Mouse (Mus musculus): Measurements from ENCODE around the gene Wdr60. TPM values are rescaled to one million over a fixed set of nuclear protein-coding genes. Genes with fewer than 3 reads are reported as not detected.

Gene Wdr60
- polyA plus RNA-seq, 1 experiment from 2014 or later = 20.2 TPM

DNA sequence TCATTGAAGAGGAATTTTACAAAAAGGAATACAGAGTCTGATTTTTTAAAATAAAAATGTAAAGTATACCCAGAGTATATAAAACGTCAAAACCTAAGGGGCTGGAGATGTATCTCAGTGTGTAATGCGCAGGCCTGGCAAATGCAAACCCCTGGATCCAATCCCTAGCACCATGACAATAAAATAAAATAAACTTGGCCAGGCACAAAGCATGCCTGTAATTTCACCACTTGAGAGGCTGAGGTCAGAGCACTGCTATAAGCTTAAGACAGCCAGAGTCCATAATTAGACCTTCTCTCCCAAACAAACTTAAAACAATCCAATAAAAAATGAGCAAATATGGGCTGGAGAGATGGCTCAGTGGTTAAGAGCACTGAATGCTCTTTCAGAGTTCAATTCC, 39.7 kb downstream of the Wdr60 start:
- H3K9me3 ChIP-seq (replicated peaks) = no peaks in the 10 kb centered on the region
- H3K36me3 ChIP-seq = peaks cover 44% of the 10 kb centered on the region
- 86% methylated on average over 2 of the region's 2 CpGs for WGBS
- no peaks in the 10 kb centered on the region for H3K27me3 ChIP-seq
- ATAC-seq (replicated peaks; ENCODE audit: low FRiP score) = no peak
- no peak overlapping the region for H3K4me3 ChIP-seq (replicated peaks)
- no peak overlapping the region for H3K4me2 ChIP-seq
- H3K4me1 ChIP-seq = no peaks in the 10 kb centered on the region
- no peak overlapping the region for H3K27ac ChIP-seq
- no peak overlapping the region for H3K9ac ChIP-seq

DNA sequence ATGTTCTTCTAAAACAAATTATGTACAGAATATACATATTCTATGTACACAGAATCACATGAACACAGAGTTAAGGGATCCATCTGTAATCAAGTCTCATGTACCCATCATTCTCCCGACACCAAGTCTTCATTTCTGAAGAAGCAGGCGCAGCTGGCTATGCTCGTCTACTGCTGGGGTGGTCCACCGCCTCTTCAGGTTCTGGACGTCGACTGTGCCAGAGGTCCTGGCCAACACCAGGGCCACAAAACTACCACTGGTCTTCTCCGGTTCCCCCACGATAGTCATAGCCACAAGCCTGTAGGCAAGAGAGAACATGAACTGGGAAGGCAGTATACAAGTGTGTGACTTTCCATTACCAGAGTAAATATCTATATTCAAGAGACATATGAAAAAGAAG, 55.3 kb downstream of the Wdr60 start:
- WGBS = 92% methylated on average over 8 of the region's 8 CpGs
- H3K27me3 ChIP-seq = no peaks in the 10 kb centered on the region
- no peaks in the 10 kb centered on the region for H3K4me1 ChIP-seq
- H3K27ac ChIP-seq = no peak overlapping the region
- H3K9me3 ChIP-seq (replicated peaks) = no peaks in the 10 kb centered on the region
- H3K36me3 ChIP-seq = peaks cover 20% of the 10 kb centered on the region; the same call in 1 of the 2 replicates
- no peak overlapping the region for H3K9ac ChIP-seq
- no peak overlapping the region for H3K4me2 ChIP-seq
- no peak overlapping the region for H3K4me3 ChIP-seq (replicated peaks)
- ATAC-seq (replicated peaks; ENCODE audit: low FRiP score) = no peak

DNA sequence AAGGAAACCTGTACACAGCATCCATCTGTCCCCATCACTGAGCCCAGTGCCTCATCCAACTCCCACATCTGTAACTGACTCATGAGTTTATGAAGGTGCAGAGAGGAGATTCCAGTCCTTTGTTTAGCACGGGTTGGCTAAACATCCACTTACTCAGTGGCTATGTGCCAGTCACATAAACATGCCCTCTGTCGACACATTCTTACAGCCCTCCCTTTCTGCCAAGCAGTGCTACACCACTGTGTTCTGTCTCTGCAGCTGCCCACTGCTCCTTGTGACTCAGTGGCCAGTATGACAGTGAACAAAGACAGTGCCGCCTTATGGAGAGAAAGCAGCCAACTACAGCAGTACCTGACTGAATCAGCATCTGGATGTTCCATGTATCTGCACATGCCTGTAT, 57.1 kb downstream of the Wdr60 start:
- H3K27ac ChIP-seq = no peak overlapping the region
- 87% methylated on average over 3 of the region's 3 CpGs for WGBS
- ATAC-seq (replicated peaks; ENCODE audit: low FRiP score) = no peak

DNA sequence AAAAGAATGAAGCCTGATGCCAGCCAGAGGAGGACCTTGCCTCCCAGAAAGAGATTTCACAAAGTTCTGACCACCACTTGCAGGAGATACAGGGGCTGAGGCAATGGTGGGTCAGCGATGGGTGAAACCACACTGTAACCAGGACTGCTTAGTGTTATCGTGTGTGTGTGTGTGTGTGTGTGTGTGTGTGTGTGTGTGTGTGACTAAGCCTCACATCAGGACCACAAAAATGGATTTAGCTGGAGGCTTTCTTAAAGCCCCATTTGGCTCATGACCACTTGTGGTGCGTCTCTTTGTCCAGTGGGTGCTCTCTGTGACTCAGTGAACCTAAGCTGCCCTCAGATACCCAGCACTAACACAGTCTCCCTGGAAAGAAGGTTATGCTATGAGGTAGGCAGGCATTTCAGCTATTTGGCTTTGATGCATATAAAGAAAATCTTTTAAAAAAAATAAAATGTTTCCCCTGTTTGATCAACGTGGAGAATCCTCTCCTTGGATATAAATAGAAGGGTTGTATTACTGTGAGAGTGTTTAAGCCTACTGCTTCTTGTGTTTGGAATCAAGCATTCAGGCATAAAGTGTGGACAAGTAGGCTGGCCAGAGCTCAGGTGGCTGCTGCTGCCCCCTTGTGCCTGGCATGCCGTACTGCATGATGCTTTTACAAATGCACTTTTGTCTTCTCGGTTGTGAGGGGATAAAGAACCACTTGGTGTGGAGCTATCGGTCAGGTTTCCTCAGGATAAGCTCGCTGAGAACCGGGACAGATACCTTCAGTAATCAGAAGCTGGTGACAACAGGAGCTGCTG, 60.4 kb downstream of the Wdr60 start:
- Histone ChIP-seq H3K4me1 (no peaks in the 10 kb centered on the region), H3K9me3 (replicated peaks) (no peaks in the 10 kb centered on the region), H3K27ac (no peak overlapping the region), H3K27me3 (no peaks in the 10 kb centered on the region), H3K4me3 (replicated peaks) (no peak overlapping the region), H3K4me2 (no peak overlapping the region), H3K9ac (no peak overlapping the region), H3K36me3 (no peaks in the 10 kb centered on the region)
- peak; percentile 67; the same call in 1 of the 2 replicates for ATAC-seq (replicated peaks; ENCODE audit: low FRiP score)
- WGBS = 37% methylated on average over 9 of the region's 9 CpGs

More for the DNA sequence above, 57.1 kb downstream of the Wdr60 start:
- Histone ChIP-seq H3K4me2 (no peak overlapping the region), H3K4me1 (no peaks in the 10 kb centered on the region), H3K27me3 (no peaks in the 10 kb centered on the region), H3K36me3 (peaks cover 11% of the 10 kb centered on the region; the same call in 1 of the 2 replicates), H3K9ac (no peak overlapping the region), H3K9me3 (replicated peaks) (no peaks in the 10 kb centered on the region), H3K4me3 (replicated peaks) (no peak overlapping the region)

DNA sequence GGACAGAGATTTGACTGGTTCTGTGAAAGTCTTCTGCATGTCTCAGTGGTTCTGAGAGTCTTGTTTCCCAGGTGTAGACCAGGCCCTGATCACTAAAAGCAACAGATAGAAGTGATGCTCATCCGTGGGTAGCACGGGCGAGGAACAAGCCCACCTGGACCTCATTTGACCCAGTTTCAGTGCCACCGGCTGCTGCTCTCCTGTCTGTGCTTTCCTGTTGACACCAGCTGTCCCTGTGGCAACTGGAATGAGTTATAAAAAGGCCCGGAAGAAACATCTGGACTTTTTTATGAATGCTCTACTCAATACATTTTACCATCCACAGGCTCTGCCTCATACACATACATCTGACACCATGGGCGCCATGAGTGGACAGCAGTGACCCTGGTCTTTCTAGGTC, 64.0 kb downstream of the Wdr60 start:
- WGBS = 85% methylated on average over 6 of the region's 6 CpGs

DNA sequence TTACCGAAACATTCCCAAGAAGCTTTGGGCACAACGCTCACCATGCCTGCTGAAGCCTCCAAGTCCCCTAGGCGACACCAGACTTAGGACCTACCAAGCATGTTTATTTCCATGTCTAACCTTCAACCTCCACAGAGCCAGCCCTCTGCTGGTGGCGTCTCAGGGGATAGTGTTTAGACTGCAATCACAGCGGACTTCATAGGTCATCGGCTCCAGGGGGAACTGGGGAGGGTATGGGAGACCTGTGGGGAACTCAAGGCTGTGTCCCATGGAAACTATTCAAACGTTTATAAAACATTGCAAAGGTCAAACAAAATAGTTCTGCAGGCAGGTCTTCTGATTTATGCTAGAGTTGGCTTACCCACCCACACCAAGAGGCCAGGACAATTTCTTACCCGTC, 66.6 kb downstream of the Wdr60 start:
- 64% methylated on average over 8 of the region's 8 CpGs for WGBS
- Histone ChIP-seq H3K4me3 (replicated peaks) (no peak overlapping the region), H3K4me2 (no peak overlapping the region), H3K27me3 (no peaks in the 10 kb centered on the region), H3K27ac (no peak overlapping the region), H3K36me3 (no peaks in the 10 kb centered on the region), H3K4me1 (no peaks in the 10 kb centered on the region), H3K9ac (no peak overlapping the region), H3K9me3 (replicated peaks) (no peaks in the 10 kb centered on the region)
- no peak for ATAC-seq (replicated peaks; ENCODE audit: low FRiP score)

More for the DNA sequence above, 64.0 kb downstream of the Wdr60 start:
- no peaks in the 10 kb centered on the region for H3K27me3 ChIP-seq
- no peak overlapping the region for H3K4me2 ChIP-seq
- ATAC-seq (replicated peaks; ENCODE audit: low FRiP score) = no peak
- no peaks in the 10 kb centered on the region for H3K4me1 ChIP-seq
- H3K27ac ChIP-seq = no peak overlapping the region
- H3K9me3 ChIP-seq (replicated peaks) = no peaks in the 10 kb centered on the region
- no peaks in the 10 kb centered on the region for H3K36me3 ChIP-seq
- H3K9ac ChIP-seq = no peak overlapping the region
- no peak overlapping the region for H3K4me3 ChIP-seq (replicated peaks)

DNA sequence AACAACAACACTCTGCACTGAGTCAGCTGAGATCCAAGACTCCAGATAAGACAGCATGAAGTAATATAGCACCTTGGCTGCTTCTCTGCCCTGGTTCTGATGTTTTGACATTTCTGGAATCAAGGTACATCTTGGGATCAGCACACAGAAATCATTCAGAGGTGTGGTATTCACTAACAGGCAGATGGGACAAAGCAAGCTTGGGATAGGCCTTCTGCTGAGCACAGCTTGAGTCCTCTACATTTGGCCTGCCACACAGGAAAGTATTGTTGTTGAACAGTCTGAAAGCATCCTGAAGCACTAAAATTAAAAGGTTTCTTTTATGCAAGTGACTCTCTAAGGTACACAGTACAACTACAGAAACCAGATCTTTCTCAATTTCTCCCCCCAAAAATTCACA, 68.2 kb downstream of the Wdr60 start:
- Histone ChIP-seq H3K27ac (no peak overlapping the region), H3K36me3 (no peaks in the 10 kb centered on the region), H3K4me3 (replicated peaks) (no peak overlapping the region), H3K27me3 (no peaks in the 10 kb centered on the region), H3K9me3 (replicated peaks) (no peaks in the 10 kb centered on the region), H3K4me2 (no peak overlapping the region), H3K9ac (no peak overlapping the region), H3K4me1 (no peaks in the 10 kb centered on the region)
- no peak for ATAC-seq (replicated peaks; ENCODE audit: low FRiP score)

DNA sequence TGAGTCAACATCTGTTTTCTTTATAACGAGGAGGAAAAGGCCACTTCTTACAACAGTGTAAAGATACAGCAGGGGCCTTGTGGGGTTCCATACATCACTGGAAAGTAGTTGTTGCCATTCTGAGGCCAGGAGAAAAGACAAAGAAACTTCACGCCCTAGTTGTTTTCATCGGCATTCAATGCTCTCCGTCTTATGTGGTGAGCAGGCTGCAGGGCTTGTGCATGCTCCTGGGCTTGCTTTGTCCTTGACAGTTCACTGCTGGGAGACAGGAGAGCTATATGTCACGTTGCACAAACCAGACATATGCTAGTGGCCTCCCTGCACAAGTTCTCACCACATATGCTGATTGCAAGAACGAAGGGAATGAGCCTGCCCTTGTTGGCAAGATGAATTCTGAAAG, 68.9 kb downstream of the Wdr60 start:
- Histone ChIP-seq H3K36me3 (no peaks in the 10 kb centered on the region), H3K27me3 (no peaks in the 10 kb centered on the region), H3K4me1 (no peaks in the 10 kb centered on the region), H3K9ac (no peak overlapping the region), H3K4me2 (no peak overlapping the region), H3K4me3 (replicated peaks) (no peak overlapping the region), H3K27ac (no peak overlapping the region), H3K9me3 (replicated peaks) (no peaks in the 10 kb centered on the region)
- WGBS = 67% methylated on average over 6 of the region's 6 CpGs
- ATAC-seq (replicated peaks; ENCODE audit: low FRiP score) = no peak

DNA sequence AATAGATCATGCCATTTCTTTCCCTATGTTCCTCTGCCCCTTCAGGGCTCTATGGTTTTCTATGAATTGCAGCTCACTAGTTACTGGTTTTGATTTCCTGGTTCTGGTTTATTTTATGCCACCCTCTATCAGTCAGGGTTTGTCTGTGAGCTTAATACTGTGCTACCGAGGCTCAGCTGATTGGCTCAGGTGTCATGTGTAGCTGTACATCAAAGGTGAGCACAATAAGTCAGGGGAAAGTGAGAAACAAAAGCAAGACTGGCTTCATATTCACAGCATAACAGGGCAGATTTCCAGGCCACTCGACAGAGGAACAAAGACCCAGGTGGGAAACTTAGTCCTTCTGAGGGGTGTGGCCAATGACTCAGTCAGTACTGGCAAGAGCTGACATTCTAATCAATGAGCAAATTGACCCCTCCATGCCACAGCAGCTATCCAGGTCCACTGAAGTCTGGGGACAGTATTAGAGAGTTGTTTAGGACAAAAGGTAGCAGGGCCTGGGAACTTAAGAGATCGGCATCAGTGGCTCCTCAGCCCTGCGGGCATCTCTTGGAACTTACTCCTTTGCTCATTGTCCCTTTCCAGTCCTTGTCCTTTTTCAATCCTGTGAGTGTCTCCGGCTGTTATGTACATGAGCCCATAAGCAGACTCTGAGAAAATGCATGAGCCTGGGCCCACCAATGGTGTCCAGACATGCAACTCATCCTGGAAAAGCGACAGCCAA, 79.4 kb downstream of the Wdr60 start:
- ATAC-seq (replicated peaks; ENCODE audit: low FRiP score) = no peak
- Histone ChIP-seq H3K27ac (no peak overlapping the region), H3K36me3 (no peaks in the 10 kb centered on the region), H3K4me1 (no peaks in the 10 kb centered on the region), H3K4me2 (no peak overlapping the region), H3K27me3 (no peaks in the 10 kb centered on the region), H3K9me3 (replicated peaks) (no peaks in the 10 kb centered on the region), H3K9ac (no peak overlapping the region), H3K4me3 (replicated peaks) (no peak overlapping the region)
- 84% methylated on average over 6 of the region's 6 CpGs for WGBS

DNA sequence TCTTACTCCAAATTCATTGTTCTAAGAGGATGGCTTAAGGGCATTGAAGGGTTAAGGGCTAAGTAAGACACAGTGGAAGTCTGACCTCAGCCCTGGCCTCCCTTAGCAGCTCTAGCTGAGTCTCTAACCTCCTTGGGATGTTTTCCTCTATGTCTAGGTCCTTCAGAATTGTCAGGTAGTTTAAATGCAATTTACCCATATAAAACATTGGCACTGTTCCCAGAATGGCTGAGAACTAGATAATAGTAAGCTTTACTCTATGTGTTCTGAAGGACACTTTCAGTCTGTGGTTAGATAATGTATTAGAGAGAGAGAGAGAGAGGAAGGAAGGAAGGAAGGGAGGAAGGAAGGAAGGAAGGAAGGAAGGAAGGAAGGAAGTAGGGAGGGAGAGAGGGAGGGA, 80.4 kb downstream of the Wdr60 start:
- Histone ChIP-seq H3K27ac (no peak overlapping the region), H3K36me3 (no peaks in the 10 kb centered on the region), H3K27me3 (no peaks in the 10 kb centered on the region), H3K4me1 (no peaks in the 10 kb centered on the region), H3K9me3 (replicated peaks) (no peaks in the 10 kb centered on the region), H3K4me3 (replicated peaks) (no peak overlapping the region), H3K9ac (no peak overlapping the region), H3K4me2 (no peak overlapping the region)
- ATAC-seq (replicated peaks; ENCODE audit: low FRiP score) = no peak

DNA sequence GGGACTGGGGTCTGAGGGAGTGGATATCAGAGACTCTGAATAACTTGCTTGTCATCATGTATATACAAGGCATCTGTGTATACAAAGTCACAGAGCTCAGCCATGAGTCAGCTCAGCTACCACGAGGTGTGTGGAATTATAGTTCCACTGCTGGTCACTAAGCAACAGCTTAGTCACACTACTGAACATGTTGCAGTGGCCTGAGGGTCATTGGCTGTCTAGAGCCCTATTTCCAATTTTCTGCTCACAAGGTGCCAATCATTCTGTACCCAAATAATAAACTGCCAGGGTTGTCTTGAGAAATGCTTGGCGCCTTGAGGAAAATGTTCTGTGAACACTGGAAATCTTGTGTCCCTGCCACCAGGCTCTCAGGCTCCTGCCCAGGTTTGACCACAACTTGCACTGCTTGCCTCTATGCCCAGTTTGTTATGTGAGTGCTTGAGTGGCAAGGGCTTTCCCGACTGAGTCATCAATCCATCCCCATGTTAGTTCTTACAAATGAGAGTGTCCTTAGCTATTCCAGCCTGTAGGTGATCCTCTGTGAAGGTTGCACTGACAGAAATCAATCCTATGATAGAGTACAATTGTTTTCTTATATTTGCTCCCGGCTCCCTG, 81.3 kb downstream of the Wdr60 start:
- Histone ChIP-seq H3K4me1 (no peaks in the 10 kb centered on the region), H3K27ac (no peak overlapping the region), H3K9me3 (replicated peaks) (no peaks in the 10 kb centered on the region), H3K27me3 (no peaks in the 10 kb centered on the region), H3K4me3 (replicated peaks) (no peak overlapping the region), H3K4me2 (no peak overlapping the region), H3K36me3 (no peaks in the 10 kb centered on the region), H3K9ac (no peak overlapping the region)
- ATAC-seq (replicated peaks; ENCODE audit: low FRiP score) = no peak
- WGBS = 75% methylated on average over 4 of the region's 4 CpGs

DNA sequence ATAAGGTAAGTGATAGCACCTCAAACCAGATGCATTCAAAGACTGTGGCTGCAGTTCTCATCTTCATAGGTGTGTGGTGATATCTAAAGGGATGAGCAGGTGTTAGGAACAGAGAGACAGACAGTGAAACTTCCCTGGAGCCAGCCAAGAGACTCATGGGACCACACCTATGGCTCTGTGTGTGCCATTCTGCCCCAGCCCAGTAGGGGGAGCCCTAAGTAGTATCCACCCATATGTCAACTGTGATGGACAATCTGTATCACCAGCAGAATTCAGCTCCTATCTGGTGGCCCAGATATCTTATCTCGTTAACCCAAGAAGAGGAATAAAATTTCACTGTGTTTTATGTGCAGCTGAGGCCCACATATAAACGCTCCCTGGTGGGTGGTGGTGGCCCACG, 85.9 kb downstream of the Wdr60 start:
- Histone ChIP-seq H3K4me3 (replicated peaks) (no peak overlapping the region), H3K4me2 (no peak overlapping the region), H3K27me3 (no peaks in the 10 kb centered on the region), H3K9ac (no peak overlapping the region), H3K9me3 (replicated peaks) (no peaks in the 10 kb centered on the region), H3K36me3 (no peaks in the 10 kb centered on the region), H3K27ac (no peak overlapping the region), H3K4me1 (no peaks in the 10 kb centered on the region)
- WGBS = 92% methylated on average over 3 of the region's 3 CpGs
- no peak for ATAC-seq (replicated peaks; ENCODE audit: low FRiP score)
